Mouse (Mus musculus): ENCODE measurements around the gene Olfr957.

Olfr957 gene

GRCm38 (mm10) chr9:39515531-39515930 lies at the start of gene Olfr957:
Olfr957 (minus strand) TSS chr9:39515809.
- DNase-seq (ENCODE audit: low read depth, low spot score) = no peak

- DNase-seq (ENCODE audit: low read depth, low spot score) = no peak
Observed at GRCm38 (mm10) chr9:39558349-39558647, 42.7 kb upstream of the Olfr957 start.

GRCm38 (mm10) chr9:39557529-39558348 lies 42.1 kb upstream of the Olfr957 start:
- DNase-seq (ENCODE audit: low read depth, low spot score) = no peak

- no peak for DNase-seq (ENCODE audit: low read depth, low spot score)
Observed at GRCm38 (mm10) chr9:39553946-39554345, 38.3 kb upstream of the Olfr957 start, which contains the start of gene Olfr958. Olfr958 (minus strand) TSS chr9:39554054.

GRCm38 (mm10) chr9:39550806-39551205 lies 35.2 kb upstream of the Olfr957 start:
- DNase-seq (ENCODE audit: low read depth, low spot score) = no peak

- no peak for DNase-seq (ENCODE audit: low read depth, low spot score)
Observed at GRCm38 (mm10) chr9:39523616-39524285, 8.1 kb upstream of the Olfr957 start.

GRCm38 (mm10) chr9:39518595-39518994 lies 3.0 kb upstream of the Olfr957 start:
- no peak for DNase-seq (ENCODE audit: low read depth, low spot score)

GRCm38 (mm10) chr9:39509412-39509811 lies 6.2 kb downstream of the Olfr957 start:
- DNase-seq (ENCODE audit: low read depth, low spot score) = no peak

- DNase-seq (ENCODE audit: low read depth, low spot score) = peak; percentile 9
Observed at GRCm38 (mm10) chr9:39508998-39509397, 6.6 kb downstream of the Olfr957 start.

- no peak for DNase-seq (ENCODE audit: low read depth, low spot score)
Observed at GRCm38 (mm10) chr9:39493895-39494294, 21.7 kb downstream of the Olfr957 start, which contains the start of gene Olfr44. Olfr44 (minus strand) TSS chr9:39493995.

- no peak for DNase-seq (ENCODE audit: low read depth, low spot score)
Observed at GRCm38 (mm10) chr9:39471844-39472243, 43.8 kb downstream of the Olfr957 start, which contains the start of gene Olfr955. Olfr955 (minus strand) TSS chr9:39471944.
